Mouse (Mus musculus) midbrain, embryonic 13.5 days (tissue): ENCODE measurements around the gene Specc1. TPM values are rescaled to one million over a fixed set of nuclear protein-coding genes. Genes with fewer than 3 reads are reported as not detected.
A peak's percentile ranks its signal among the peaks of the same experiment; 100 is the strongest.

Experiments
- ATAC-seq: fragments of 200-750 bp; cut with Nextera tagmentation; 2 replicates; pipeline ENCODE4 v1.8.0; 2017; ENCODE audit warnings: mild to moderate bottlenecking, moderate TSS enrichment, moderate library complexity
- H3K27ac ChIP-seq: fragments of 300-500 bp; sonication (generic); 2 replicates; pipeline ENCODE4 v1.5.1; 2015; ENCODE audit warnings: inconsistent platforms, mild to moderate bottlenecking, moderate library complexity
- H3K27me3 ChIP-seq: fragments of 300-500 bp; sonication (generic); 2 replicates; pipeline ENCODE4 v1.6.1; 2015; ENCODE audit warnings: mild to moderate bottlenecking, inconsistent platforms
- H3K36me3 ChIP-seq: fragments of 300-500 bp; sonication (generic); 2 replicates; pipeline ENCODE4 v1.6.1; 2015; ENCODE audit warnings: mild to moderate bottlenecking, inconsistent platforms
- H3K4me1 ChIP-seq: fragments of 300-500 bp; sonication (generic); replicated peaks from 2 replicates; pipeline ENCODE4 v1.6.1; 2015; ENCODE audit warnings: inconsistent platforms
- H3K4me2 ChIP-seq: fragments of 300-500 bp; sonication (generic); replicated peaks from 2 replicates; pipeline ENCODE4 v1.6.1; 2015; ENCODE audit warnings: moderate library complexity, mild to moderate bottlenecking, inconsistent platforms
- H3K4me3 ChIP-seq: fragments of 300-500 bp; sonication (generic); replicated peaks from 2 replicates; pipeline ENCODE4 v1.5.1; 2015; ENCODE audit warnings: mild to moderate bottlenecking, inconsistent platforms
- H3K9ac ChIP-seq: fragments of 300-500 bp; sonication (generic); replicated peaks from 2 replicates; pipeline ENCODE4 v1.6.1; 2015; ENCODE audit warnings: mild to moderate bottlenecking, inconsistent platforms
- H3K9me3 ChIP-seq: fragments of 300-500 bp; sonication (generic); 2 replicates; pipeline ENCODE4 v1.6.1; 2016; ENCODE audit warnings: mild to moderate bottlenecking, inconsistent platforms
- WGBS: fragments of 180-500 bp; shearing (Covaris S2); methylation state at CpG from one replicate; pipeline ENCODE4 v1.1.7; 2015; 5-methylcytosine and 5-hydroxymethylcytosine counted together
- polyA plus RNA-seq: library from polyadenylated mRNA; unstranded; fragments of >200 nt; fragmentation: Nextera tagmentation; extraction: Ambion mirVana; gene quantifications from 2 replicates; pipeline ENCODE4 v1.2.1, GENCODE M21; 2015

Gene Specc1
- polyA plus RNA-seq, 1 experiment from 2014 or later, result 15.2 TPM

- Histone ChIP-seq H3K4me1 (peaks cover 14% of the 10 kb centered on the region), H3K9me3 (no peaks in the 10 kb centered on the region), H3K4me3 (peak overlapping the region; percentile 67), H3K27ac (no peak overlapping the region), H3K9ac (peak overlapping the region; percentile 63), H3K4me2 (peak overlapping the region; percentile 97), H3K27me3 (peaks cover 40% of the 10 kb centered on the region), H3K36me3 (no peaks in the 10 kb centered on the region)
- no peak for ATAC-seq
- WGBS, result 41% methylated on average over 18 of the region's 18 CpGs
Observed at GRCm38 (mm10) chr11:62247759-62248400, 291.3 kb downstream of the Specc1 start.

GRCm38 (mm10) chr11:62248401-62249244 lies 292.1 kb downstream of the Specc1 start, which contains the start of gene Adora2b:
Gene Adora2b, plus strand, starts transcription at chr11:62248984.
- H3K9ac ChIP-seq, result peak within 1 kb of the TSS; percentile 63
- ATAC-seq, result peak; percentile 95
- no peak within 1 kb of the TSS for H3K27ac ChIP-seq
- no peaks in the 10 kb centered on the region for H3K9me3 ChIP-seq
- peaks cover 14% of the 10 kb centered on the region for H3K4me1 ChIP-seq
- H3K36me3 ChIP-seq, result no peaks in the 10 kb centered on the region
- H3K4me3 ChIP-seq, result peak within 1 kb of the TSS; percentile 67
- whole genome bisulfite sequencing, result under 1% methylated on average over 68 of the region's 69 CpGs
- H3K27me3 ChIP-seq, result peaks cover 41% of the 10 kb centered on the region
- H3K4me2 ChIP-seq, result peak within 1 kb of the TSS; percentile 97

GRCm38 (mm10) chr11:62249266-62250037 lies 292.9 kb downstream of the Specc1 start:
- Histone ChIP-seq H3K27me3 (peaks cover 41% of the 10 kb centered on the region), H3K4me1 (peaks cover 14% of the 10 kb centered on the region), H3K9ac (peak overlapping the region; percentile 63), H3K36me3 (no peaks in the 10 kb centered on the region), H3K9me3 (no peaks in the 10 kb centered on the region), H3K4me2 (peak overlapping the region; percentile 97), H3K4me3 (peak overlapping the region; percentile 67), H3K27ac (no peak overlapping the region)
- WGBS, result 3% methylated on average over 35 of the region's 35 CpGs
- no peak; the same call in 1 of the 2 replicates for ATAC-seq

- Histone ChIP-seq H3K36me3 (no peaks in the 10 kb centered on the region), H3K4me3 (no peak overlapping the region), H3K4me1 (peaks cover 14% of the 10 kb centered on the region), H3K9me3 (no peaks in the 10 kb centered on the region), H3K9ac (no peak overlapping the region), H3K4me2 (peak overlapping the region; percentile 13; the same call in 1 of the 2 replicates), H3K27ac (no peak overlapping the region), H3K27me3 (peaks cover 41% of the 10 kb centered on the region)
- ATAC-seq, result no peak
- WGBS, result 72% methylated on average over 11 of the region's 11 CpGs
Observed at GRCm38 (mm10) chr11:62251047-62251446, 294.5 kb downstream of the Specc1 start.

GRCm38 (mm10) chr11:62253380-62253779 lies 296.8 kb downstream of the Specc1 start:
- H3K36me3 ChIP-seq, result no peaks in the 10 kb centered on the region
- H3K9ac ChIP-seq, result no peak overlapping the region
- peaks cover 11% of the 10 kb centered on the region for H3K4me1 ChIP-seq
- no peak for ATAC-seq
- WGBS, result 71% methylated on average over 5 of the region's 5 CpGs
- no peak overlapping the region for H3K4me3 ChIP-seq
- no peak overlapping the region for H3K4me2 ChIP-seq
- peaks cover 32% of the 10 kb centered on the region for H3K27me3 ChIP-seq
- H3K9me3 ChIP-seq, result no peaks in the 10 kb centered on the region
- no peak overlapping the region for H3K27ac ChIP-seq

GRCm38 (mm10) chr11:62259214-62259613 lies 302.7 kb downstream of the Specc1 start:
- Histone ChIP-seq H3K9me3 (no peaks in the 10 kb centered on the region), H3K4me3 (no peak overlapping the region), H3K27me3 (no peaks in the 10 kb centered on the region), H3K4me1 (0 out of 2 replicates have a peak, but pooled peaks cover 4% of the 10 kb centered on the region), H3K4me2 (no peak overlapping the region), H3K9ac (no peak overlapping the region), H3K27ac (no peak overlapping the region), H3K36me3 (no peaks in the 10 kb centered on the region)
- 0 out of 2 replicates have a peak, but pooled peaks have one; percentile 40 for ATAC-seq
- WGBS, result 52% methylated on average over 5 of the region's 5 CpGs

GRCm38 (mm10) chr11:62263599-62263998 lies 307.0 kb downstream of the Specc1 start:
- H3K9ac ChIP-seq, result no peak overlapping the region
- H3K9me3 ChIP-seq, result no peaks in the 10 kb centered on the region
- no peak overlapping the region for H3K27ac ChIP-seq
- no peak overlapping the region for H3K4me2 ChIP-seq
- no peaks in the 10 kb centered on the region for H3K36me3 ChIP-seq
- no peaks in the 10 kb centered on the region for H3K27me3 ChIP-seq
- 83% methylated on average over 7 of the region's 7 CpGs for WGBS
- H3K4me3 ChIP-seq, result no peak overlapping the region
- peaks cover 28% of the 10 kb centered on the region for H3K4me1 ChIP-seq
- no peak for ATAC-seq

GRCm38 (mm10) chr11:62264018-62264417 lies 307.5 kb downstream of the Specc1 start:
- Histone ChIP-seq H3K36me3 (no peaks in the 10 kb centered on the region), H3K27me3 (no peaks in the 10 kb centered on the region), H3K9ac (no peak overlapping the region), H3K4me3 (no peak overlapping the region), H3K4me2 (no peak overlapping the region), H3K4me1 (peaks cover 26% of the 10 kb centered on the region), H3K9me3 (no peaks in the 10 kb centered on the region), H3K27ac (no peak overlapping the region)
- 73% methylated on average over 7 of the region's 7 CpGs for WGBS
- no peak for ATAC-seq

GRCm38 (mm10) chr11:62265642-62266041 lies 309.1 kb downstream of the Specc1 start:
- peaks cover 24% of the 10 kb centered on the region for H3K4me1 ChIP-seq
- no peak overlapping the region for H3K4me3 ChIP-seq
- H3K4me2 ChIP-seq, result no peak overlapping the region
- H3K9ac ChIP-seq, result no peak overlapping the region
- H3K27me3 ChIP-seq, result no peaks in the 10 kb centered on the region
- ATAC-seq, result no peak
- H3K36me3 ChIP-seq, result no peaks in the 10 kb centered on the region
- peak overlapping the region; percentile 35; the same call in 1 of the 2 replicates for H3K27ac ChIP-seq
- H3K9me3 ChIP-seq, result no peaks in the 10 kb centered on the region
- 40% methylated on average over 7 of the region's 7 CpGs for WGBS

GRCm38 (mm10) chr11:62266466-62267214 lies 310.1 kb downstream of the Specc1 start:
- Histone ChIP-seq H3K4me2 (peak overlapping the region; percentile 27; the same call in 1 of the 2 replicates), H3K9ac (0 out of 2 replicates have a peak overlapping the region, but pooled peaks have one; percentile 44), H3K27me3 (no peaks in the 10 kb centered on the region), H3K36me3 (no peaks in the 10 kb centered on the region), H3K27ac (0 out of 2 replicates have a peak overlapping the region, but pooled peaks have one; percentile 9), H3K4me3 (no peak overlapping the region), H3K4me1 (peaks cover 24% of the 10 kb centered on the region), H3K9me3 (no peaks in the 10 kb centered on the region)
- 37% methylated on average over 17 of the region's 17 CpGs for WGBS
- ATAC-seq, result no peak

- whole genome bisulfite sequencing, result 83% methylated on average over 8 of the region's 8 CpGs
- Histone ChIP-seq H3K4me2 (no peak overlapping the region), H3K4me3 (no peak overlapping the region), H3K27ac (no peak overlapping the region), H3K4me1 (peaks cover 24% of the 10 kb centered on the region), H3K27me3 (no peaks in the 10 kb centered on the region), H3K9ac (no peak overlapping the region), H3K9me3 (no peaks in the 10 kb centered on the region), H3K36me3 (no peaks in the 10 kb centered on the region)
- no peak for ATAC-seq
Observed at GRCm38 (mm10) chr11:62268381-62268780, 311.8 kb downstream of the Specc1 start.
